Mouse (Mus musculus) cerebellum, adult (tissue): ENCODE data around the gene Epb41l5.

Experiments used
- ATAC-seq: cut with Nextera tagmentation; 2 replicates; pipeline ENCODE4 v1.9.2; 2017; ENCODE audit warnings: mild to moderate bottlenecking, moderate library complexity, mixed read lengths; ENCODE audit not compliant: insufficient number of reproducible peaks, low FRiP score, low TSS enrichment

Gene Epb41l5

GRCm38 (mm10) chr1:119537651-119538050, 111.1 kb downstream of the Epb41l5 start:
- ATAC-seq = no peak

GRCm38 (mm10) chr1:119536122-119536521, 112.7 kb downstream of the Epb41l5 start:
- no peak for ATAC-seq

GRCm38 (mm10) chr1:119534341-119534740, 114.5 kb downstream of the Epb41l5 start:
- ATAC-seq = no peak

- no peak for ATAC-seq
These were observed 115.6 kb downstream of the Epb41l5 start for GRCm38 (mm10) chr1:119533093-119533805.

GRCm38 (mm10) chr1:119532165-119532564, 116.6 kb downstream of the Epb41l5 start:
- no peak for ATAC-seq

GRCm38 (mm10) chr1:119530941-119531340, 117.9 kb downstream of the Epb41l5 start:
- no peak for ATAC-seq

- peak; percentile 87 for ATAC-seq
These were observed 122.9 kb downstream of the Epb41l5 start, which contains the start of gene Tmem185b for GRCm38 (mm10) chr1:119525689-119526591. Gene Tmem185b (plus strand): TSS chr1:119526160.

GRCm38 (mm10) chr1:119525004-119525444, 123.8 kb downstream of the Epb41l5 start:
- ATAC-seq = no peak

GRCm38 (mm10) chr1:119523826-119524225, 125.0 kb downstream of the Epb41l5 start:
- no peak for ATAC-seq

- ATAC-seq = no peak
These were observed 125.4 kb downstream of the Epb41l5 start for GRCm38 (mm10) chr1:119523369-119523768.

GRCm38 (mm10) chr1:119522726-119523125, 126.1 kb downstream of the Epb41l5 start:
- no peak for ATAC-seq

GRCm38 (mm10) chr1:119521681-119522080, 127.1 kb downstream of the Epb41l5 start:
- ATAC-seq = no peak

GRCm38 (mm10) chr1:119521029-119521428, 127.8 kb downstream of the Epb41l5 start:
- no peak for ATAC-seq

GRCm38 (mm10) chr1:119519286-119519685, 129.5 kb downstream of the Epb41l5 start:
- ATAC-seq = no peak

GRCm38 (mm10) chr1:119518786-119519185, 130.0 kb downstream of the Epb41l5 start:
- no peak for ATAC-seq

- no peak for ATAC-seq
These were observed 130.7 kb downstream of the Epb41l5 start for GRCm38 (mm10) chr1:119518060-119518459.

- ATAC-seq = no peak
These were observed 137.9 kb downstream of the Epb41l5 start for GRCm38 (mm10) chr1:119510857-119511256.

- no peak for ATAC-seq
These were observed 138.4 kb downstream of the Epb41l5 start for GRCm38 (mm10) chr1:119510409-119510808.

GRCm38 (mm10) chr1:119509474-119509873, 139.3 kb downstream of the Epb41l5 start:
- no peak for ATAC-seq

GRCm38 (mm10) chr1:119508548-119508947, 140.3 kb downstream of the Epb41l5 start:
- ATAC-seq = no peak

- no peak for ATAC-seq
These were observed 142.8 kb downstream of the Epb41l5 start for GRCm38 (mm10) chr1:119505951-119506350.
